Mouse (Mus musculus) intestine, postnatal 0 days (tissue): Measurements from ENCODE around the gene Rpp25. TPM values are rescaled to one million over a fixed set of nuclear protein-coding genes. Genes with fewer than 3 reads are reported as not detected.

Source experiments
- ATAC-seq: fragments of 200-750 bp; cut with Nextera tagmentation; 2 replicates; pipeline ENCODE4 v1.8.0; 2017; ENCODE audit warnings: mild to moderate bottlenecking, moderate TSS enrichment, moderate library complexity
- H3K27ac ChIP-seq: fragments of 300-500 bp; sonication (generic); 2 replicates; pipeline ENCODE4 v1.5.1; 2014; ENCODE audit warnings: mild to moderate bottlenecking, low read depth, low read length, moderate library complexity
- H3K27me3 ChIP-seq: fragments of 300-500 bp; sonication (generic); replicated peaks from 2 replicates; pipeline ENCODE4 v1.6.1; 2014; ENCODE audit warnings: low read length, mixed read lengths; ENCODE audit not compliant: control insufficient read depth, insufficient read depth
- H3K36me3 ChIP-seq: fragments of 300-500 bp; sonication (generic); 2 replicates; pipeline ENCODE4 v1.6.1; 2014; ENCODE audit warnings: mild to moderate bottlenecking, moderate library complexity; ENCODE audit not compliant: control insufficient read depth, insufficient read depth
- H3K4me1 ChIP-seq: fragments of 300-500 bp; sonication (generic); replicated peaks from 2 replicates; pipeline ENCODE4 v1.6.1; 2014; ENCODE audit warnings: antibody characterized with exemption, low read length, mixed read lengths; ENCODE audit not compliant: control insufficient read depth, insufficient read depth
- H3K4me2 ChIP-seq: fragments of 300-500 bp; sonication (generic); replicated peaks from 2 replicates; pipeline ENCODE4 v1.6.1; 2014; ENCODE audit warnings: low read depth, mild to moderate bottlenecking, moderate library complexity
- H3K4me3 ChIP-seq: fragments of 300-500 bp; sonication (generic); 2 replicates; pipeline ENCODE4 v1.5.1; 2014; ENCODE audit warnings: low read depth, low read length
- H3K9ac ChIP-seq: fragments of 300-500 bp; sonication (generic); 2 replicates; pipeline ENCODE4 v1.6.1; 2014; ENCODE audit warnings: mild to moderate bottlenecking, low read depth, low read length
- H3K9me3 ChIP-seq: fragments of 300-500 bp; sonication (generic); 2 replicates; pipeline ENCODE4 v1.6.1; 2016; ENCODE audit warnings: mixed run types; ENCODE audit not compliant: control insufficient read depth
- CTCF ChIP-seq: sonication (generic); IDR thresholded peaks from 2 replicates; pipeline ENCODE4 v1.5.1; 2016; ENCODE audit warnings: low read depth, mild to moderate bottlenecking, control low read depth, antibody characterized with exemption, moderate library complexity
- WGBS: fragments of 180-500 bp; shearing (Covaris S2); extraction: QIAGEN DNeasy Blood & Tissue Kit; methylation state at CpG from one replicate; pipeline ENCODE4 v1.1.7; 2014; 5-methylcytosine and 5-hydroxymethylcytosine counted together
- polyA plus RNA-seq: library from polyadenylated mRNA; unstranded; fragments of >200 nt; fragmentation: Nextera tagmentation; extraction: Ambion mirVana; gene quantifications from 2 replicates; pipeline ENCODE4 v1.2.1, GENCODE M21; 2015

Gene Rpp25
- polyA plus RNA-seq, result 3.2 and 4.8 TPM in 2 replicates

GRCm38 (mm10) chr9:57503622-57504380, at the start of gene Rpp25:
Rpp25 (plus strand) TSS chr9:57504026.
- Histone ChIP-seq H3K9me3 (no peaks in the 10 kb centered on the region), H3K4me3 (peak within 1 kb of the TSS; percentile 45), H3K36me3 (no peaks in the 10 kb centered on the region), H3K27ac (no peak within 1 kb of the TSS), H3K4me1 (no peaks in the 10 kb centered on the region), H3K4me2 (peak within 1 kb of the TSS; percentile 83), H3K9ac (no peak within 1 kb of the TSS), H3K27me3 (peaks cover 52% of the 10 kb centered on the region)
- no peak for TF ChIP-seq CTCF
- under 1% methylated on average over 46 of the region's 46 CpGs for WGBS
- ATAC-seq, result peak; percentile 67

- peak; percentile 55; the same call in 1 of the 2 replicates for TF ChIP-seq CTCF
- no peak overlapping the region for H3K4me3 ChIP-seq
- H3K36me3 ChIP-seq, result no peaks in the 10 kb centered on the region
- no peak for ATAC-seq
- H3K4me2 ChIP-seq, result no peak overlapping the region
- no peaks in the 10 kb centered on the region for H3K9me3 ChIP-seq
- H3K4me1 ChIP-seq, result no peaks in the 10 kb centered on the region
- H3K27ac ChIP-seq, result no peak overlapping the region
- H3K9ac ChIP-seq, result no peak overlapping the region
- no peaks in the 10 kb centered on the region for H3K27me3 ChIP-seq
- 97% methylated on average over 2 of the region's 2 CpGs for WGBS
Measured at GRCm38 (mm10) chr9:57459707-57460106, 44.1 kb upstream of the Rpp25 start.

- peak; percentile 78 for ATAC-seq
- no peak overlapping the region for H3K9ac ChIP-seq
- no peak for TF ChIP-seq CTCF
- no peaks in the 10 kb centered on the region; the same call in 1 of the 2 replicates for H3K4me1 ChIP-seq
- no peaks in the 10 kb centered on the region for H3K27me3 ChIP-seq
- no peaks in the 10 kb centered on the region for H3K36me3 ChIP-seq
- H3K4me2 ChIP-seq, result peak overlapping the region; percentile 17; the same call in 1 of the 2 replicates
- H3K27ac ChIP-seq, result peak overlapping the region; percentile 62
- no peaks in the 10 kb centered on the region for H3K9me3 ChIP-seq
- H3K4me3 ChIP-seq, result no peak overlapping the region
- 38% methylated on average over 6 of the region's 6 CpGs for WGBS
Measured at GRCm38 (mm10) chr9:57462866-57463265, 41.0 kb upstream of the Rpp25 start.

GRCm38 (mm10) chr9:57466101-57466500, 37.7 kb upstream of the Rpp25 start:
- no peak overlapping the region; the same call in 1 of the 2 replicates for H3K4me2 ChIP-seq

GRCm38 (mm10) chr9:57467271-57467771, 36.5 kb upstream of the Rpp25 start:
- no peaks in the 10 kb centered on the region for H3K36me3 ChIP-seq
- H3K4me3 ChIP-seq, result peak overlapping the region; percentile 65
- peak overlapping the region; percentile 92 for H3K4me2 ChIP-seq
- peak; percentile 19 for ATAC-seq
- H3K4me1 ChIP-seq, result no peaks in the 10 kb centered on the region; the same call in 1 of the 2 replicates
- 4% methylated on average over 18 of the region's 18 CpGs for WGBS
- no peak for TF ChIP-seq CTCF
- peak overlapping the region; percentile 61 for H3K9ac ChIP-seq
- no peaks in the 10 kb centered on the region for H3K27me3 ChIP-seq
- peak overlapping the region; percentile 63 for H3K27ac ChIP-seq
- H3K9me3 ChIP-seq, result no peaks in the 10 kb centered on the region

More at GRCm38 (mm10) chr9:57466101-57466500, 37.7 kb upstream of the Rpp25 start:
- no peak overlapping the region for H3K9ac ChIP-seq
- H3K9me3 ChIP-seq, result no peaks in the 10 kb centered on the region
- H3K4me3 ChIP-seq, result no peak overlapping the region
- H3K27ac ChIP-seq, result no peak overlapping the region
- H3K27me3 ChIP-seq, result no peaks in the 10 kb centered on the region
- no peak for TF ChIP-seq CTCF
- WGBS, result 54% methylated on average over 3 of the region's 3 CpGs
- ATAC-seq, result no peak
- H3K4me1 ChIP-seq, result no peaks in the 10 kb centered on the region; the same call in 1 of the 2 replicates
- no peaks in the 10 kb centered on the region for H3K36me3 ChIP-seq

GRCm38 (mm10) chr9:57467896-57468549, 35.8 kb upstream of the Rpp25 start, which contains the start of gene Scamp5:
Scamp5 (minus strand) TSS chr9:57468060.
- H3K36me3 ChIP-seq, result no peaks in the 10 kb centered on the region
- H3K27me3 ChIP-seq, result no peaks in the 10 kb centered on the region
- H3K9me3 ChIP-seq, result no peaks in the 10 kb centered on the region
- H3K9ac ChIP-seq, result peak within 1 kb of the TSS; percentile 61
- H3K4me3 ChIP-seq, result peak within 1 kb of the TSS; percentile 65
- 1% methylated on average over 48 of the region's 48 CpGs for WGBS
- H3K4me2 ChIP-seq, result peak within 1 kb of the TSS; percentile 92
- TF ChIP-seq CTCF, result no peak
- peak; percentile 89 for ATAC-seq
- peak within 1 kb of the TSS; percentile 63 for H3K27ac ChIP-seq
- H3K4me1 ChIP-seq, result no peaks in the 10 kb centered on the region; the same call in 1 of the 2 replicates
